Mouse (Mus musculus) gastrocnemius, adult 2 months (tissue): ENCODE measurements around the gene Cox8a. TPM values are rescaled to one million over a fixed set of nuclear protein-coding genes. Genes with fewer than 3 reads are reported as not detected.
A peak's percentile ranks its signal among the peaks of the same experiment; 100 is the strongest.

Experiments
- DNase-seq: peaks from one replicate; pipeline ENCODE4 v3.0.0; 2022
- H3K27ac ChIP-seq: fragments of 200-600 bp; 2 replicates; pipeline ENCODE4 v1.8.1; 2022; ENCODE audit warnings: mild to moderate bottlenecking
- H3K4me3 ChIP-seq: fragments of 200-600 bp; 2 replicates; pipeline ENCODE4 v1.8.1; 2022; ENCODE audit warnings: mild to moderate bottlenecking, moderate library complexity
- CTCF ChIP-seq: fragments of 200-600 bp; IDR thresholded peaks from 2 replicates; pipeline ENCODE4 v1.8.1; 2022; ENCODE audit warnings: antibody characterized with exemption, mild to moderate bottlenecking, moderate library complexity
- intact Hi-C: fragments of 180-260 bp; cut with DNase I; formaldehyde crosslinking; loops from one replicate; pipeline ENCODE4 v1.15.1; 2025
- total RNA-seq, 2 experiments: library from RNA; stranded (reverse); gene quantifications; 2 replicates each; pipeline ENCODE4 v1.2.3; 2021

Gene Cox8a
- total RNA-seq, 2 experiments from 2014 or later, result 72.4 to 113 TPM

DNA sequence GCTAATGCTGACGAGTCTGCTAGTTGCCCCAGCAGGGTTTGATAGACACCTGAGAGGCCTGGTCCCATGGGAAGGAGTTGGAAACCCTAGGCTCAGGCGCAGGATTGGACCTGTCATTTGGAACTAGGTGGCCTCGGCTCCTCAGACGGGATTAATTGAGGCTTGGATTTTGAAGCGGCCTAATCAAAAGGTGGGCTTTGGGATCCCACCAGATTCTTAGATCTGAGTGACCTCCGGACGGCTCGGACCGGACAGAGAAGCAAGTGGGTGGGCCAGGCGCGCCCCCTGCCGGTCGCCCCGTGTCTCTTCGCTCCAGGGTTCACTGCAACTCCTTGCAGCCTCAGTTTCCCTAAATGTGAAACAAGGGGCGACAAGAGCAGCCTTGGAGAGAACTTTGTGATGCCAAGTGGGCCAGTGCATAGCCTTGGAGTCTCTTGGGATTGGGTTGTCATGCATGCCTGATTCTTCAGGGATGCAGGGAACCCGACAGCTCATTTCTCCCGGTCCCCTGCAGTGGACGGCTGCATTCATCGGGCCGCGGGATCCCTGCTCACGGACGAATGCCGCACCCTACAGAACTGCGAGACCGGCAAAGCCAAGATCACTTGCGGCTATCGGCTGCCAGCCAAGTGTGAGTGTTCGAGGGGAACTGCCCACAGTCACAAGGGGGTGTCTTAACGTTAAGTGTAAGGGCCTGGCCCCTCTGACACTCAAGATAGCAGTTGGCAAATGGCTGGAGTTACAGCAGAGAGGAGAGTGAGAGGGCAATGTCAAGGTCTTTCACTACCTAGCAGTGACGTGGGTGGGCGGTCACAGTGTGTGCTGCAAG lies 21.3 kb downstream of the Cox8a start:
- no peak; the same call in 1 of the 2 replicates for TF ChIP-seq CTCF
- peak; percentile 79 for DNase-seq
- H3K4me3 ChIP-seq, result peak overlapping the region; percentile 0; the same call in 1 of the 2 replicates
- H3K27ac ChIP-seq, result peak overlapping the region; percentile 46; the same call in 1 of the 2 replicates
- intact Hi-C loops, result loop anchor here (1.0 kb wide), 2 partner anchors 128 to 132 kb away; no protein-coding TSS in a partner anchor

DNA sequence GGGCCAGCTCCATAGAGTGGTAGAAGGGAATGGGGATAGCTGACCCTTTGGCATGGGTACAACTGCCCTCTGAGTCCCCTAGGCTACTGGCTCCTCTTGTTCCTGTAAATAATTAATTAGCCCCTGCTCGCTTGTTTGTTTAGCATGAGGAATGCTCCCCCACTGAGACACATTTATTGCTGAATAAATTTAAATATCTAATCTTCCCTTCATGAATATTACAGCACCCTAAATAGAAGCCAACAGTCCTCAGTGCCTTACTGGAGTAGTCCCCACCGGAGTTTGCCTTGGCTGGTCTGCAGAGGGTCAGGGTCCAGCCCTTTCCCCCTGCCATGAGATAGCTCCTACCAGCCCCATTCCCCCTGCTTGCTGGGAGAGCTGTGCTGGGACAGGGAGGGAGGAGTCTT lies 24.9 kb downstream of the Cox8a start:
- TF ChIP-seq CTCF, result no peak
- H3K4me3 ChIP-seq, result no peak overlapping the region
- DNase-seq, result no peak
- H3K27ac ChIP-seq, result no peak overlapping the region
- intact Hi-C loops, result no loop called here

DNA sequence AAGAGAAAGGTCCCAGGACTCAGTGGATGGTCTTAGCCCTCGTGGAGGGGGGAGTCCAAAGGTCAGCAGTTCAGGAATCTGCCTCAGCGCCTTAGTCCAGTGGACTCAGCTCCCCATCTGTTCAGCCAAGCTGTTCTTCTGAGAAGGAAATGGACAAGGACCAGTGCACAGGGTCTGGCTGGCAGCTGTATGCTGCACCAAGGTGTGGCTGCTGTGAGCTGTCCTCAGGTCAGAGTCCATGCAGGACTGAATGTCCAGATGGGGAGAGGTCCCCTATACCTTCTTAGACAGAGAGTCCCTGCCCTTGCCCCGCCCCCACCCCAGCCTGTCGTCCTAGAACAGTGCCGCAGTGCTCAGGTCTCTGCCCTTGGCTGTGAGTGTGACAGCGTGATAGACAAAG lies 25.8 kb downstream of the Cox8a start:
- TF ChIP-seq CTCF, result no peak
- H3K4me3 ChIP-seq, result no peak overlapping the region
- no peak overlapping the region for H3K27ac ChIP-seq
- intact Hi-C loops, result no loop called here
- DNase-seq, result no peak

DNA sequence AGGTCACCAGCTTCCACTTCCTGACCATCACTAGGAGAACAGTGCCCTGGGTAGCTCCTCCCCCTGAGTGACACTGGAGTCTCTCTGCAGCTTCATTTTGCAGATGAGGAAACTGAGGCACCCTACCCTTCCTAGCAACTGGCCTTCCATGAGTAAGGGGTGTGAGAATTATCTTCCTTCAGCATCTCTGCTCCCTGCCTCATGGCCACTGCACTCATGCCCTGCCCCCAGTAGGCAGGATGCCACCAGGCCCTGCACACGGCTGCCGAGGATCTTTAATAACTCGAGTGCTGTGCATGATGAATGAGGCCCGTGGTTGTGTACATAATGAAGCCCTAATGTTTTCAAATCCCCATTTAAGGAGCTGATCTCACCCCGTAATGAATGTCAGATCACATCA lies 26.4 kb downstream of the Cox8a start:
- Histone ChIP-seq H3K4me3 (no peak overlapping the region), H3K27ac (no peak overlapping the region)
- no peak for TF ChIP-seq CTCF
- intact Hi-C loops, result no loop called here
- DNase-seq, result no peak

DNA sequence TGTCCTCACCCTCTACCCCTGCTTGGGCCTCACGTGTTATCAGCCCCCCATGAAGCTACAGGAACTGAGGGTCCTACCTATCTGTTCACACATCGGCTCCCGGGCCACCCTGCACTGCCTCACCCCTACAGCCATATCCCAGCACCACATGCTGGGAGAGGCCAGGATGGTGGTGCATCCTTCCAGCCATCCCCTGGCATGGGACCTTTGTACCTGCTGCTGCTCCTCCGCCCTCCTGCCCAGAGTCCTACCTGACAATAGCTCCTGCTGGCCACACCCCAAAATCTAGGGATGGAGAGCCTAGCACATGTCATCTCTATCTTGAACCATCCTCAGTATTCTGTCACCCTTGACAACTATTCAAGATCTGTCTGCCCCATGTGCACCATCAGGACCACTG lies 28.4 kb downstream of the Cox8a start:
- no peak for TF ChIP-seq CTCF
- intact Hi-C loops, result no loop called here
- no peak overlapping the region for H3K27ac ChIP-seq
- no peak overlapping the region for H3K4me3 ChIP-seq
- no peak for DNase-seq

DNA sequence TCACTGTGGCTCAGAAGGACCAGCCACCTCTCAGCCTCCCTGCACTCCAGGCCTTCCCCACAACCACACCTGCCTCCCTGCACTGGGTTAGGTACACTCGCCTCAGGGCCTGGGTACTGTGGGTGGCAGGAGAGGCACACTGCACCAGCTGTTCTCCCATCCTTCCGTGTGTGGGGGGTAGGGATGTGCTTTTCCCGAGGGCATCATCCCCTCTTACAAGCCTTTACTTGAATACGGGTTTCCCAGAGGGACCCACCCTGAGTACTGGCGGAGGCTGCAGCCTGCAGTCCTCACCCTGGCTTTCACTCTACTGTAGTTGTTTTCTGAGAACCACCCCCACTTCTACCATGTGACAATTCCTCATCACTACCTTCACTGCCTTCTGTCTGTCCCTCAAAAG lies 30.3 kb downstream of the Cox8a start:
- Histone ChIP-seq H3K27ac (no peak overlapping the region), H3K4me3 (no peak overlapping the region)
- intact Hi-C loops, result no loop called here
- DNase-seq, result no peak
- no peak for TF ChIP-seq CTCF

DNA sequence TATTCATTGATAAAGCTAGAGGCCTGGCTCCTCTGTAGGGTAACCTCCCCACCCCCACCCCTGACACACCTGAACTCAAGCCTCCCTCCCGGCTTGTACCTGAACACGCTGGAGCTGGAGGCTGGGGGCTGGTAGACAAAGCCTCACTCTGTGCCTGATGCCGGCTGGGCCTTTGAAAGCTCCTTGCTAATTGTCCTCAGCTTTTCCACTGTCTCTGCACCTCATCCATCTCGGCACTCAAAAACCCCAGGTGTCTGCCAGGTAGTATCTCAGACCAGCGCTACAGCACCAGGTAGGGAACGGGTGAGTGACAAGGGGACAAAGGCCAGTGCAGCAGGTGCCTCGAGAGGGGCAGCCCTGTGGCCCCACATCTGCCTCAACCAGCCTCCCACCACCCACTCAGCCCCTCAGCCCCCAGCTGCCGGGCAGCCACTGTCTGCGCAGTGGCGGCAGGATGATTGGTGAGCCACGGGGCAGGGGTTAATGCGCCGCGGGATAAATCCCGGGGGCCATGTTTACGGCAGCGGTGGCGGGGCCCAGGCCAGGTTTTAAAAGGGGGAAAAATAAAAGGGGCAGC lies 31.6 kb downstream of the Cox8a start:
- intact Hi-C loops, result no loop called here
- Histone ChIP-seq H3K27ac (no peak overlapping the region), H3K4me3 (no peak overlapping the region)
- no peak for TF ChIP-seq CTCF
- DNase-seq, result no peak

DNA sequence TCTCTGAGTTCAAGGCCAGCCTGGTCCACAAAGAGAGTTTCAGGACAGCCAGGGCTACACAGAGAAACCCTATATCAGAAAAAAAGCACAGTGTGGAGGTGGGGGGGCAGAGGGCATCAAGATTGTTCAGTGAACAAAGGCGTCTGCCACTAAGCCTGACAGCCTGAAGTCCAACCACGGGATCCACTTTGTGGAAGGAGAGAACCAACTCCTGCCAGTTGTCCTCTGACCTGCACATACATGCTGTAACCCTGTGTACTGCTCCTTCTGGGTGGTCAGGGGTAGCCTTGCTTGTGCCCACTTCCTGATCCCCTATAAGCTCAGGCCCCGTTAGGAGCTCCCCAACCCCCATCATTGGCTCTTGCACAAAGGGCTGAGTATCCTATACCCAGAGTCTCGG lies 32.4 kb downstream of the Cox8a start:
- intact Hi-C loops, result no loop called here
- H3K4me3 ChIP-seq, result no peak overlapping the region
- DNase-seq, result no peak

DNA sequence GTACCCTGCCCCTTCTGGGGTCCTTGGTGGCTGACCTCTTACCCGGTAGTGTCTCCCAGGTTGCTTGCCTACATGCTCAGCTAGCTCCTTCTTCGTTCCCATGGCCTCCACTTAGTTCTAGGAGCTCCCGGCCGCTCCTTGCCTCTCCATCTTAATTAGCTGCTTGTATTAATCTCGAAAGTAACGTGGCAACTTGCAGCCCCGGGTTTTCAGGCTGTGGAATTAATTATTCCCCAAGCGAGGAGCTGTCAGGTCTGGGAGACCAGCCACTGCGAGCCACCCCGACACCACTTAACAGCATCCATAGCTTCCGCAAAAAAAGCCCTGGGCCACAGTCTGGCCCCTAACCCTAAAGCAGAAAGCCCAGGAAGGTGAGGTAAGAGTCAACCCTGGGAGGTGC lies 34.0 kb downstream of the Cox8a start:
- no peak for DNase-seq
- Histone ChIP-seq H3K4me3 (no peak overlapping the region), H3K27ac (no peak overlapping the region)
- TF ChIP-seq CTCF, result no peak
- intact Hi-C loops, result loop anchor here (5.0 kb wide), 1 partner anchor 71 kb away; no protein-coding TSS in a partner anchor

More for the DNA sequence above, 32.4 kb downstream of the Cox8a start:
- H3K27ac ChIP-seq, result no peak overlapping the region
- TF ChIP-seq CTCF, result no peak

DNA sequence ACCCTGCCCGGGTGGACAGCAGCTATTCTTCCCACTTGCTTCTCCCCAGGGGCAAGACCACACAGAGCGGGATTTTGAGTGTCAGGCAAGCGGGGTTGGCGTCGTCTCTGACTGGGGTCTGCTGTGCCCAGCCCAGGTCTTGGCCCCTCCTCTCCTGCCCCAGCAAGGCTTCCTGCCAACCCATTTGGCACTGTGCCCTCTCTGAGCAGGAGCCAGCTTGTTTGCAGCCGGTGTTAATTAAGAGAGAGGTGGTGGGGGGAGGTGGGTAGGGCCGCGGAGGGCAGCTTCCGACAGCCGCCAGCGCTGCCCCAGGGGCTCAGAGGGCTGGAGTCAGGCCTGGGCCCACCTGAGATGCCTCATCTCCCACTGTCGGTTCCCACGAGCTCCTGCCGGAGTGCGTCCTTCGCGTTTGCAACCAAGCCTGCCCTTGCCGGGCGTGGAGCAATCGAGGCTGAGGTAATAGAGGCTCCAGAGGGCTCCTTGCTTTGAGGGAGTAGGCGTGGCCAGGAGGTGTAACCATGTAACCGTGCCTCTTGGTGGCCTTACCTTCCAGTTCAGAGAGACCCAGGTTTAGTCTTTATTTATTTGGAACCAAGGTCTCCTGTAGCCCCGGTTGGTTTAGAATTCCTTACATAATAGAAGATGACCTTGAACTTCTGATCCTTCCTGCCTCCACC lies 35.0 kb downstream of the Cox8a start:
- 0 out of 2 replicates have a peak overlapping the region, but pooled peaks have one; percentile 2 for H3K4me3 ChIP-seq
- intact Hi-C loops, result loop anchor here (5.0 kb wide), 1 partner anchor 70 kb away; no protein-coding TSS in a partner anchor
- no peak for DNase-seq
- H3K27ac ChIP-seq, result no peak overlapping the region
- no peak for TF ChIP-seq CTCF

DNA sequence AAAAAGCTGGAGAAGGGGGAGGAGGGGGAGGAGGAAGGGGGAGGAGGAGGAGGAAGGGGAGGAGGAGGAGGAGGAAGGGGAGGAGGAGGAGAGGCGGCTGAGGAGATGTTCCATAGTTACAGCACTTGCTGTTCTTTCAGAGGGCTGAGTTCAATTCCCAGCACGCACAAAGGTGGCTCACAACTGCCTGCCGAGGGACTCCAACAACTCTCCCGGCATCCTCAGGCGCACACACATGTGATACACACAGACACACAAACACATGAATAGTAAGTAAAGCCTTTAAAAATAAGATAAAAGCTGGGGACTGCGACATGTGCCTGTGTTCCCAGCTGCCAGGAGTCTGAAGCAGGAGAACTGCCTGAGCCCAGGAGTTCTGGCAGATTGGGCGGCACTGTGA lies 35.9 kb downstream of the Cox8a start:
- no peak for DNase-seq
- intact Hi-C loops, result loop anchor here (5.0 kb wide), 1 partner anchor 69 kb away; no protein-coding TSS in a partner anchor
- no peak overlapping the region for H3K27ac ChIP-seq
- H3K4me3 ChIP-seq, result no peak overlapping the region
- no peak for TF ChIP-seq CTCF

DNA sequence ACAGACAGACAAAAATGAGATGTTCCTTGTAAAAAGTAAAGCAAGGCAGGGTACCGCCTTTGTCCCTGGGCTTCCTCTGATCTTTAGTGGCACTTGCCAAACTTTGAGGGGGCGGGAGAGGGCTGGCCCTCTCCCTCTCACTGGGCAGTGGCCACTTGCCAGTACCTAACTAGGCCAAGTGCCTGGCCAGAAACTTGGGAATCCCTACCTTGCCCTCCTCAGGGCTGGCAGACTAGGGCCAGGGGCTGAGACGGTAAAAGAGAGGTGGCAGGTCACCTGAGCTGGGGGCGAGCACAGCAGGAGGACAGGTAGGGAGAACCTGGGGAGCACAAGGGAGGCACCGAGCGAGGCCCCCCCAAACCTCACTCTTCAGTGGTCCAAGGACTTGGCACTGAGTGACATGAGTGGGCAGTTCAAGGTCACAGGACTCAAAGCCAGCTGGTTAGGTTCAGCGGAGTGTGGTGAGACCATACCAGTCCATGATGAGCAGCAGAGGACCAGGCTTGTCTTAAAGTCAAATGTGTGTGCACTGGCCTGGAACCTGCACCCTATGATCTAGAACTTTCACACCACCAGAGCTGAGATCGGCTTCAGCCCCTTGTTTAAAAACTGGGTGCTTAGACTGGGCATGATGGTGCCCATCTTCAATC lies 36.5 kb downstream of the Cox8a start:
- H3K27ac ChIP-seq, result peak overlapping the region; percentile 57
- DNase-seq, result peak; percentile 74
- no peak for TF ChIP-seq CTCF
- H3K4me3 ChIP-seq, result no peak overlapping the region
- intact Hi-C loops, result loop anchor here (5.0 kb wide), 1 partner anchor 69 kb away; no protein-coding TSS in a partner anchor
